Mouse (Mus musculus) lung, adult 2 months (tissue): ENCODE results near the gene Cyp4b1.

Experiments
- CTCF ChIP-seq: fragments of 200-500 bp; IDR thresholded peaks from 2 replicates; pipeline ENCODE4 v1.5.1; 2011; ENCODE audit warnings: mild to moderate bottlenecking, low read length, control low read depth; ENCODE audit not compliant: insufficient read depth
- POLR2A ChIP-seq: fragments of 200-500 bp; IDR thresholded peaks from 2 replicates; pipeline ENCODE4 v1.6.1; 2011; ENCODE audit warnings: low read depth, mild to moderate bottlenecking, control low read depth, low read length, borderline replicate concordance; ENCODE audit errors: extremely low read depth

- no peak for TF ChIP-seq POLR2A
- no peak for TF ChIP-seq CTCF
These were observed 38.8 kb upstream of the Cyp4b1 start for GRCm38 (mm10) chr4:115686299-115686698.
